Mouse (Mus musculus): ENCODE measurements around the gene Nav1.
A peak's percentile ranks its signal among the peaks of the same experiment; 100 is the strongest.

Gene Nav1

DNA sequence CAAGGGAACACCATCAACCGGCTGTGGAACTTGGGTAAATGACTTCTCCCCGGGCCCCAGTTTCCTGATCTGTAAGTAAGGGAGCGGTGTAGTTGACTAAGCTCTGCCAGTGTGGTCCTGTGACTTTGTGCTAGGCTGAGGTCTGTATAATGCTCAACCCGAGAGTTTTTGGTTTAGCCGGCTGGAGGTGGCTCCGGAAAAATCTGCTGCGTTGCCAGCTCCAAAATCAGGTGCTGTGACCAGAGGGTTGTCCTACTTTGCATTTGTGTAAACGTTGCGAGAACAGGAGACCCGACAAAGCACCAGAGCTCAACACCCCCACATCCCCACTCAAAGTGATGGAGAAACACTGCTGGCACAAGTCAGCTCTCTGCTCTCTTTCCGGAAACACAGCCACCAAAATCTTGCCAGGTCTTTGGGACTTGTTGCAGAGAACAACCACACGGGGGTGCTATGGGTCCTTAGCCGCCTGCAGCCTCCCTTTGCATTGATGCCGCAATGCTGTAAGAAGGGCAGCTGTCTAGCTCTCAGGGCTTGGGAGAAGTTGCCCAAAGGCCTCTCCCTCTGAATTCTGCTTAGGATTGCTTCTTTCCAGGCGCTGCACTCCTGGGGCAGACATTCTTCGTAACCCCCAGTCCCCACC, 62.5 kb downstream of the Nav1 start:
- DNase-seq, result peak; percentile 93 to 95

DNA sequence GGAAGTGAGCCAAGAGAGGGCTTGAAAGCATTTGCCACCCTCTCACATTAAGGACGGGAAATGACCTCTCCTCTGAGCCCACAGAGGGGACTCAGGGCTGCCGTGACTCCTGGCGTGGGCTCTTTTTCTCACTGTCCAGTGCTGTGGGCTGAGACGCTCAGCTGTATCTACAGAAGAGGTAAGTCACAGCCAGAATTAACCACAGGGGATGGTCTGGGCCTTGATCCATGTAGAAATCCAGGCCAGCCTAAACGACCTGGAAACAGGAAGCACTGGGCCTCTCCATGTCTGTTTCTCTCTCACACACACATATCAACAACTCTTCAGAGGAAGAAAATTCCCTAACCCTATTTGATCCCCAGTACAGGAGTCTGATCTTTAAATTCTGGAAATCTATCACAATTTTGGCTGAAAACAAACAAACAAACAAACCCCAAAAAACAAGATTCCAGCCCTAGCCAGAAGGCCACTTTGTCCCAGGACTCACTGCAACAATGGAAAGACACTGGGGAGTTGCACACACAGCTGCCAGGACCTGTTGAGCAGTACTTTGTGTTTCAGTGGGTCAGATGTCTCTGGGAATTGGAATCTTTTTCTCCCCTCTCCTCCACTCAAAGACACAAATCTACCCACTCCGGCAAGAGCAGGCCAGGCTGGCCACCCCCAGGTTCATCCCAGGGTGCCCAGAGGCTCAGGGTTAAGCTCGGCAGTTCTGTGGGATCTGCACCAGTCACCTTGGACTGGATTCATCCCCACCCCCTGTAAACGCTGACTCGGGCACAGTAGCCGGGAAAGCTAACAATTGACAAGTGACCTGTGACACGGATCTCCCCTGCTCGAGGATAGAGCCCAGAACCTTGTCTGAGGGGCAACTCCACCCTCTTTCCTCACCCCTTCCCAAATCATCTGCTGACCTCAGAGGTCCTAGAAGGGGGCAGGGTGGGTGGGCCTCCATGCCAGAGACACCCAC, 64.0 kb downstream of the Nav1 start:
- peak in 1 of 2 experiments; percentile 23 for DNase-seq

DNA sequence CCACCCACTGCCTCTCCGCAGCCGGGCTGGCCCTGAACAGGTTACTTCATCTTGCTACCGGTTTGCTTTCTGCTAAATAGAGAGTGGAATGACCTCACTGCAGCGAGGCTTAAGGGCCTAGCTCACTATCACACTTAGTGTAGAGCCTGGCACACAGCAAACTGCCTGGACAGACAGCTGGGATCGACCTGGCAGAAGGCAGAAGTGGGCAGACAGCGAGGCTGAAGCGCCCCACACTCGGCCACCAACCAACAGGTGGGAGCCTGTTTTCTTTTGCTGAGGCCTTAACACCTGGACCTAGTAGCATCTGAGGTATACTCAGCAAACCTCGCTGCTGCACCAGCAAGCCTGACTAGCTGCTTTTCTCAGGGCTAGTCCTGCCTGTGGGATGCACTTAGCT, 65.0 kb downstream of the Nav1 start:
- DNase-seq, result no peak

DNA sequence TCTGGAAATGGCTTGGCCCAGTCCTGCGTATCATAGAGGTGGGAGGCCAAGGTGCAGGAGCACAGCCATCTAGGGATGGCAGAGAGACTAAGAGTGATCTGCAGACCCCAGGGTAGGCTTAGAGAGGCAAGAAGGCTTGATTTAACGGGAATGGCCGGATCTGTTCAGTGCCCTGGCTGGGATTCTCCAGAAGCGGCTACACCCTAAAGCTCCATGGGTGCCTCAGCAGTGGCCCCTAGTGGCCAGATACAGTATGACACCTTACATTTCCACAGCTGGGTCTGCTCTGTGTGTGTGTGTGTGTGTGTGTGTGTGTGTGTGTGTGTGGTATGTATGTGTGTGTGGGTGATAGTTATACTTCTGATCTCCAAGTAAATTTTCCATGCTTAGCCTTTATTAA, 66.8 kb downstream of the Nav1 start:
- DNase-seq, result peak; percentile 90 to 94

DNA sequence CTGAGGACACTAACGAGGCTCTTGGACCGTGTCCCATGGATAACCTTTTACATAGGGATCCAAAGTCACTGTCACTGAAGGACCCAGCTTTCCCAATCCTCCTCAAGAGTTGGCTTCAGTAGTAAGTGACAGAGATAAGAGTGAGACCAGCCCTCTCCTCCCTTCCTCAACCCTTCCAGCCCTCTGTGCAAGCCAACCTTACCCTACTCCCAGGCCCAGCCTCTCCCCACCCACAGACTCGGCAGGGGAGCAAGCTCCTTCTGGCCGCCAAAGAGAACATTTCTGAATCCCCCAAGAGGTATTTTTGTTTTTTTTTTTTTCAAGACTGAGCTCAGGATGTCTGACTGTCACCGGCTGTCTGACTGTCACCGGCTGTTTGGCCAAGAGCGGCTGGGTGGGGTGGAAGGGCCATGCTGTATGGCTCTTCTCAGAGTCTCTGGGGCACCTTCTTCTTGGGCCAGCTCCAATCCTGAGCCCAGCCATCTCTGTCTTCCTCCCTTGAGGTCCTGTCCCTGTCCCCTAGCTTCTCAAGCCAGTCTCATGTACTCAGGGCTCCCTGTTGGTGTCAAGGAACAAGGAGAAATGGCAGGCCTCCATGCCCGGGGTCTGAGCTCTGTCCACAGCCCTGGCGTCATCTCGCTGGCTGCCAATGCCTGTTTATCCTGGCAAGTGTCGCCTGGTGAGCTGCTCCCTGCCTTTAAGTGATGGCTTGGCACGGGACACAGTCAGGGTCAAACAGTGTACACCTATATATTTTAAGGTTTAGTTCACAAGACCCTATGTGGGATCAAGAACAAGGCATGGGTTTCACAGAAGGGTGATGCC, 68.4 kb downstream of the Nav1 start:
- DNase-seq, result peak in 1 of 2 experiments; percentile 37

DNA sequence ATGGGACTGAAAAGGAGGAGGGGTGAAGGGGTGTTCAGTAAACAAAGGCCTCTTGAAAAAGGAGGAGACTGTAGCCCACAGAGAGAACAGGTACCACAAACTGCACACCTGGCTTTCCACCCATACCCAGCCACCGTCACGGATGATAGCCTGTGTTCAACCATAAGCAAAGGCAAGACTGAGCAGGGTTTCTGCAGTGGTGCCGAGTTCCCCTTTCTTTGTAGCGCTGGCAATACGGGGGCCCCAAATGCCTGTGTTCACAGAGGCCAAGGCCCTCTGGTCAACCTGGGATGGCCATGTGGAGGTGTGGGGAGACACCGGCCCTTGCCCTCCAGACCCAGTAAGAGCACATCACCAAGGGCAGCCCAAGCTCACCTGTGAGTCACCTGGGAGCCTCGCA, 70.3 kb downstream of the Nav1 start:
- no peak for DNase-seq

DNA sequence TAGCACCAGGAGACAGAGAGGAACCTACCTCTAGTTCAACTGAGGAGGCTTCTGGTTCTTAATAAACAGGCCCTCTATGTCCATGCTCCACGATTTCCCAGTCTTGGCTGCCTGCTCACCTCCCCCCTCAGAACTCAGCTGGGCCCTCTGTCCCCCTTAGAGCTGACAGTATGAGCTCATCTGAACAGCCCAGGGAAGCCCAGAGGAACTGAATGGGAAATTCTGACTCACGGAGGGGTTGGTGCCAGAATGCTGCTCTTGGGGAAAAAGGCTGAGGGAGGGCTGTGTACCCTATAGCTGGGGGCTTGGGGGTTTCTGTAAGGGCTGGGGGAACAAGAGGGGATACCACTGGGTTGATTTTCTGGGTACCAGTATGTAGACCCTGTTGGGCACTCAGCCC, 70.8 kb downstream of the Nav1 start:
- no peak for DNase-seq

DNA sequence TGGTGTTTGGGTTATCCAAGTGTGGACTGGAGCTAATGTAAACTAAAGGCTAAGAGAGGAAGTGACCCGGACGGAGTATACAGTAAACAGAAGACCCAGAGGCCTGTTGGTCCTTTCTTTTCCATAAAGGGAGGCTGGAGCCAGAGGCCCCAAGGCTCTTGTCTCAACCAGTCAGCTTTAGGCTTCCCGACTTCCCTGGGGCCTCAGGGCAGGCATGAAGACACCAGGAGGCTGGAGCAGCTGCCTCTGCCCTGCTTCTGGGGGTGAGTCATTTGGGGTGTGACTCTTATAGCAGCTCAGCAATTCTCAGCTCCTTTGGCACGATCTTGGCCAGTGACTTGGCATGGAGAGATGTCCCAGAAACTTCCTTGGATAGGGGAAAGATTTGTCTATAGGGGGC, 71.8 kb downstream of the Nav1 start:
- DNase-seq, result no peak

DNA sequence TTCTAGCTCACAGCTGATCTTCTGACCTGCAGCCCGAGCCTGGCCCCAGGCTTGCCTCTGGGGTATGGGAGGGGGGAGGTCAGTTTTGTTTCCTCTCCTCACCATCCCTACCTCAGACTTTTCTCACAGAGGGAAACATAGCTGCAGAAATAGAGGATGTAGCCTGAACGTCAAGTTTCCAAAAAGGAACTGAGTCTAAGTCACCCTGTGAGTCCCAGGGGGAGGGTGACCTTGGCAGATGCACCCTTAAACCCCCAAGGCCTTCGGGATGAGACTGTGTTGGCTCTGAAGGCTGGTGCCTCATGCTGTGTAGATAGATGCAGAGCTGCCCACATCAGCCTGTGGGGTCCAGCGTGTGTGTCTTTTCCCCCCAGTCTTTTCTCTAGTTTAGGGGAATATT, 72.3 kb downstream of the Nav1 start:
- no peak for DNase-seq

DNA sequence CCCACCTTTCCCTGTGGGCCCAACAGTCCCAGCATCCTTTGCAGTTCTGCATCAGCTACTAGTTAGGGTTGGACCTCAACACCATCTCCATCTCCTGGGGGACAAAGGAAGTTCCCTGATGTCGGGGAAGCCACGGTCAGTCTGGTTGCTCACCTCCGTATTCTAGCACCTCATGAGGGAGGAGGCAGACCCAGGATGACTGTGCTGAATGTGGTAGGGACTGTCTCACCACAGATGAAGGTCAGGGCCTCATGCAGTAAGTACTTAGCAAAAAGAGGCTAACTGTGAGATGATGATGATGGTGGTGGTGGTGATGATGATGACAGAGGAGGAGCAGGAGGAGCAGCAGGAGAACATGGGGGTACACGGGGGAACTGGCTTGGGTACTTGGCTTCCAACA, 73.0 kb downstream of the Nav1 start:
- no peak for DNase-seq

DNA sequence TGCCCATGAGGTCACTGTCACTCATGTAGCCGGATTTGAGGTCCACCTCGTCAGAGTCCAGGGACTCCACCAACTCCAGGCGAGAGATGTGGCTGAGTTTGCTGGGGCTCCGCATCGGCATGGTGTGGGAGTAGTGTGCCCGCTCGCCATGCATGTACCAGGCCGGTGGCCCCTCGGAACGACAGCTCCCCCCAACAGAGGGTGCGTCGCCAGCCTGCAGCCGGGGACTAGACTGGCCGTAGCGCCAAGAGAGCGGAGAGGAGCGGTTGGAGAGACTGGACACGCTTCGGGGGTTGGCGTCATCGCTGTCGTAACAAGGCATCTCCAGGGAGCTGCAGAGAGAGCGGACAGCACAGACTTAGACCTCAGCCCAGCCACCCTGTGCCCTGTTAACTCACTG, 74.7 kb downstream of the Nav1 start:
- no peak for DNase-seq

DNA sequence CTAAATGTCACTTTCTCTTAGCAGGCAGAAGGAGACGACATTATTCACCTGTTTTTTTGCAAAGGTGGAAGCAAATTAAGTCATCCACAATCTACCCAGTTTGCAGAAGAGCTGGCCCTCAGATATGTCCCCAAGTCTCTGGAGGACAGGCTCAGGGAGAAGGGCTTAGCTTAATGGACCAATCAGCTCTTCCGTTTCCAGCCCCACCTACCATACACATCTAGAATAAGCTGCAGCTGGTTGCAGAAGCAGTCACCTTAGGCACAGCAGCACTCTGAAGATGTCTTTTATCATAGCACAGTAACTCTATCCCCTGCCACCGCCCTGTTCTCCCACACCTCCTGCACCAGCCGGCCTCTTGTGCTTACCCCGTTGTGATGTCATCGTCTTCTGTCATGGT, 75.1 kb downstream of the Nav1 start:
- DNase-seq, result no peak

DNA sequence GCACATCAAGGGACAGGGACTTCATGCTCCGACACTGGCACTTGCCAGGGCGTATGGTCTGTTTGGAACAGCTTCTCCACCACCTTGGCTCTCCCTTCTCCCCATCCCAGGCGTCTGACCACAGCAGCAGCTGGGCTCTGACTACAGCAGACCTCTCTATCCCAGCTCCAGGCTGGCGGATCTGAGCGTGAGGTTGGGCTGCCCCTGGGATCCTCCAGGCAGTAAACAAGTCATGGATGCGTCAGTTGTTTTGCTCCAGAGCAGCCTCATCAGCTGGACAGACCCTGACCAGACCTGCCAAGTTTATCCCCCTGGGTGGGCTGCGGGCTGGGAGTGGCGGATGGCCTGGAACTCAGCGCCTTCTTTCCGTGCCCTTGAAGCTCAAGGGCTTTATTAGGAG, 76.0 kb downstream of the Nav1 start:
- peak; percentile 54 to 63 for DNase-seq

DNA sequence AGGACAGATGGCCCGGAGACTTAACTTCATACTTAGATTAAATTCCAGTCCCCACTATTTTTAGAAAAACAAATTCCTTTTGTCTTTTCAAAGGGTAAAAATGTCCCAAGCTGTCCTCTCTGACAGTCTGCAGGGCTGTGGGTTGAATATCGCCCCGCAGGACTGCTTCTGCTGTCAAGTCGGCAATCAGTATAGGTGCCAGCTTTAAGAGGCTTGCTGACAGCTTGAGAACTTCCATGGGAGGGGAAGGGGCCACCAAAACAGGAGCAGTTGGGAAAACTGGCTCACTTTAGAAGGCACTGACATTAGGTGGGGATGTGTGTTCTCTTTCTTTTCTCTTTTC, 82.6 kb downstream of the Nav1 start:
- peak in 1 of 2 experiments; percentile 6 for DNase-seq

DNA sequence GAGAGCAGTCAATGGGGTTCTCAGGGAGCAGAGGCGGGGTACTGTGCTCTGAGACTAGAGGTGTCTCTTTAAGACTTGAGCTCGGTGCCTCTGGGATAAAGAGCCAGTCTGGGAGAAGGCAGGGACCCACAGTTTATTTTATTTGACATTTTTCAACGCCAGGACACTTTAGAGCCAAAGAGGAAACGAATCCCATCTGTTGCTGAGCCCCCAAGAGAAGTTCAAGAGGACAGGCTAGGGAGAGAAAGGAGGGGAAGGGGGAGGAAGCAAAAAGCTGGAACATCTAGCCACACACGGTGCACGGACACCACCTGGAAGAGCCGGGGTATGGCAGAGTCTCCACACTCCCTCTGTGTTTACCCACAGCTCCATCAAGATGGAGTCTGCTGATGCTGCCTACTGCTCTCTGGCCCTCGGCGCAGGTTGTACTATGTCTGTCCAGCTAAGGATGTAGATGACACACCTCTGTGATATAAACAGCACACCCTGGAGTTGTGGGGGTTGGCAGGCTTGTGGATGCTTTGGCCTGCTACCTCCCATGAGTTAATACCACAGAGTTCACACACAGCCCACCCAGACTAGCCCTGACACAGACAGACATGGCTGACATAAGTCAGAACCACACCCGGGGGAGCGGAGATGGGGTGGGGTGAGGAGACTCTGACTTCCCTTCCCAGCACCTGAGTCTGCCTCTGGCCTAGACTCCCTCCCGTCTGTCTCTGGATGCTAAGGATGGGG, 83.1 kb downstream of the Nav1 start:
- DNase-seq, result peak in 1 of 2 experiments; percentile 9

DNA sequence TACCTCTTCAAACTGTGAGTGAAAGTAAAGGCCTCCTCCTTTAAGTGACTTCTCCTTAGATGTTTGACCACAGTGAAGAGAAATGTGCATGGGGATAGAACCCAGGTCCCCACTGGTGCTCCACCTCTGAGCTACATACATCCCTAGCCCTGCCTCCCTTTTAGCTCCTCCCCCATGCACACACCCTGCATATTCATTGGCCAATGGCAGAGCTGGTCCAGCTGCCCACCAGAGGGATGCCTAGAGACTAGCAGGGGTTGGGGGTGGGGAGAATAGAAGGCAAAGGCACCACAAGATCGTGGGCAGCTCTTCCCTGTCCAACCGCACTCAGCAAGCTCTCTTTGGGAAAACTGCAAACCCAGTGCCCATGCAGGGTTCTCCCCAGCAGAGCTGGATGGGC, 83.8 kb downstream of the Nav1 start:
- DNase-seq, result peak in 1 of 2 experiments; percentile 9

DNA sequence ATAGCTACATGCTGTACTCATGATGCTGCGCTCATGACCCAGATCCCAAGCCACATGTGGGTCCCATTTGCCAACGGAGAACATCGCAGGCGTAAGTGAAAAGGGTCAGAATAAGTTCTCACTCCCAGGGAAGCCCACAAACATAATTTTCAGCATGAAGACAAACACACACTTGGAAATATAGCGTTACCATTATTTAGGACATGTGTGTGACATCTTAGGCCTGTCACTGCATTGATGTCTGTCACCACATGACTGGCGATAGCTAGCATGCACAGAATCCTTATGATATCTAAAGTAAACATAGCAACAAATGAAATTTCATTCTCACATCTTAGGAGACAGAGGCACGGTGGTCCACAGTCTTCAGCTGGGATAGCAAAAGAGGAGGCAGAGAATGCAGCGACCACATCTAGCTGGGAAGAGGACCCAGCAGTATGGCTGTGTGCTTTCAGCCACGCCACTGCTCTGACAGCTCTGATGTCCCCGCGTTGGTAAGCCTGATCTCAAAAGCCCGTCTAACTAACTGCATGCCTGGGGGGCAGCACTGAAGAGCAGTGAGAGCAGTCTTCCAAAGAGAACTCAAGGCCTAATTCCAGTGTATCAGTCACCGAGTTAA, 86.4 kb downstream of the Nav1 start:
- no peak for DNase-seq

DNA sequence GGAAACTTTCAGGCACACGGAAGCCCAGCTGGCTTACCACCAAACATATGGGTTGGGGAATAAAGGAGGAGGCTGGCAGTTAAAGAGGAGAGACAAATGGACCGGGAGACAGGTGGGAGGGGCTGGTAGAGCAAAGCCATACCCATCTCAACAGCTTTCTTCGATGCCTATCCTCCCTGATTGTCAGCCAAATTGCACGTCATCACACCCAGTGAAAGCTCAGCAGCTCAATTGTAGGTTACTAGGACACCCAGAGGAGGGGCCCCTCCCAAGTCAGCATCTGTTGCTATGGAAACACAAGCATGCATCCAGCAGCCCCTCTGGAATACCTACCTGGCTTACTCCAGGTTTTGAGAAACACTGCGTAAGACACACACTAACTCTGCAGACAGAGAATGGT, 88.4 kb downstream of the Nav1 start:
- peak; percentile 46 to 58 for DNase-seq

DNA sequence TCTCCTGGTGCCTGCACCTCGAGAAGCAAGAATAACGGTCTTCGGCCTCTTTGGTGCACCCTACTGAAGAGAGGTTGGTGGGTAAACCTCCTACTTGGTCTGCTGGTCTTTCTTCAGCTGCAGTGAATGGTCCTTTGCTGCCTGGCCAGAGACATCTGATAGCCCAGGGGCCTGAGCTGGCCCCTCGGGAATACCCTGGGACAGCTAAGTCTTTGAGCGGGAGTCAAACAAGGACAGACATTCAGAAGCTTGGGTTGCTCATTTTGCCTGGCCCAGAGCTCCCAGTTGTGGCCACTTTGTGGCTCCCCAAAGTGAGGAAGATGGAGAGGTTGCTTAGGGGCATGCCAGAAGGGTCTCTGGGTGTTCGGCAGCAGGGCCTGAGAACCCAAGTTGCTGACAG, 89.6 kb downstream of the Nav1 start:
- DNase-seq, result no peak

DNA sequence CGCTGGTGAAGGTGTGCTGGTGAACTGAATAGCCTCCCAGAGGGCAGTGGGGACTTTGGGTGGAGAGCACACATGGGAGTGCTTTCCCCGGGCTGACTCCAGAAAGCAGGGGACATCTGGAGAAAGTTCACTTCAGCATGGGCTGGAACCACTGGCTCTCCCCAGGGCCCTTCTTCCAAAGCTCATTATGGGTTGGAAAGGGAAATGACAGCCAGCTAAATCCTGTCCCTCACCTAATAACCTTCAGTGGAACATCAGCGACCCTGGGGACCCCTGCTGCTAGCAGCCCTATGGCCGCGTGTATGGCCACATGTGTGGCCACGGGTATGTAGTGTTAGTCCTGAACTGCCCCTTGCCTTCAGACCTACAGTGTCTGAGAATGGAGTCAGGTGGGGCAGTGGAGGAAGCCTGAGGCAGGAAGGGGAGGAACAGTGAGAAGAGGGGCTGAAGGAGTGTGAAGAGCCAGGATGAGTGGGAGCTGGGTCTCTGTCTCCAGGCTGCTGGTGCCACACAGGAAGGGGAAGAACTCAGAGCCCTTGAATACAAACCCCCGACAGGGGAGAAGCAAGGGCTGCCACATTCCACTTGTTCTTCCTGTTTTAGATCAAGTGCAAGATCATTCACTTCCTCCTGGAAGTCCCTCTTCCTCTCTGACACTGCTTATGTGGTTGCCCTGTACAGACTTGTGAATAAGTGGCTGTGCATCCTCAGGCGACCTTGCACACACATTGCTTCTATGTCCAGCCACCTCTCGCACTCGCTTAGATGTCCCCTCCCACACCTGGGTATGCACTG, 90.4 kb downstream of the Nav1 start:
- DNase-seq, result no peak

DNA sequence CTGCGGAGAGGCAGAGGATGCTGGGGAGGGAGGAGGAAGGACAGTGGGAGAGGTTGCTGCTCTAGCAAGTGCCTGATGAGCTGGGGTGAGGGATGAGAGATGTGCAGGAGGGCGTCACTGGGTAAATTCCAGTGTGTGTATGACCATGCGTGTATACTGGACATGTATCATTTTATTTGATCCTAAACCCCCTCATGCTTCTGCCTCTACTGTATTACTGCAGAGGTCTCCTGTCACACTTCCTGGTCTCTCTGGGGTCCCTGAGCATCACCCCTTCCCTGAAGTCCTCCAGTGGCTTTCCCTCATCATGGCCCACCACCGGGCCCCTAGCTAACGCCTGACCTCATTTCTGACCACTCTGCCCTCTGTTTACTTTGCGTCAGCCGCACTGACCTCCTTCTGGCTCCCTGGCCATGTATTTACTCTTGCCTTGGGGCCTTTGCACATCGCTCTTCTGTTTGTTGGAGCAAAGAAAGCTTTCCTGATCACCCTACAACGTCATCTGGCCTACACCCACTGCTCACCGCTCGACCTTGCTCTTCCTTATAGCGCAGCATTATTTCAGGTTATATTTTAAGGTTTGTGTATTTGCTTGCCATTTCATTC, 91.4 kb downstream of the Nav1 start:
- no peak for DNase-seq
